Mouse (Mus musculus): ENCODE results near the gene Daw1. TPM values are rescaled to one million over a fixed set of nuclear protein-coding genes. Genes with fewer than 3 reads are reported as not detected.

The Daw1 gene
- polyA plus RNA-seq (2017; shearing (Covaris generic)) = not detected

GRCm38 (mm10) chr1:83159603-83160002, at the start of gene Daw1:
Daw1 (plus strand) TSS chr1:83159752.

GRCm38 (mm10) chr1:83116447-83117137, 43.0 kb upstream of the Daw1 start, which contains the start of gene Ccl20:
Ccl20 (plus strand) TSS chr1:83116766.

Other genes with a start within 250 kb of the Daw1 start
- gene A030005L19Rik, start 246.4 kb upstream of the Daw1 start, polyA plus RNA-seq (2017; shearing (Covaris generic)) = 1 to 10 TPM in 1 of 2 experiments, under 1 TPM in 1; 0.66 to 1.1 TPM
- not detected for gene A030014E15Rik, start 234.8 kb upstream of the Daw1 start, polyA plus RNA-seq (2017; shearing (Covaris generic))
- gene Gm6217, start 228.4 kb upstream of the Daw1 start, polyA plus RNA-seq (2017; shearing (Covaris generic)) = not detected
- gene A030003K21Rik, start 216.4 kb upstream of the Daw1 start, polyA plus RNA-seq (2017; shearing (Covaris generic)) = under 1 TPM in 1 of 2 experiments, not detected in 1; 0.21 TPM
- gene Gm7544, start 203.7 kb upstream of the Daw1 start, polyA plus RNA-seq (2017; shearing (Covaris generic)) = under 1 TPM in 1 of 2 experiments, not detected in 1; 0.21 TPM
- gene Gm47955, start 199.5 kb upstream of the Daw1 start, polyA plus RNA-seq (2017; shearing (Covaris generic)) = not detected
- under 1 TPM in 1 of 2 experiments, not detected in 1; 0.25 TPM for gene Gm47959, start 159.2 kb upstream of the Daw1 start, polyA plus RNA-seq (2017; shearing (Covaris generic))
- gene Slc19a3, start 121.3 kb upstream of the Daw1 start, polyA plus RNA-seq (2017; shearing (Covaris generic)) = not detected
- under 1 TPM in 1 of 2 experiments, not detected in 1; 0.25 TPM for gene Krtap28-10, start 117.3 kb upstream of the Daw1 start, polyA plus RNA-seq (2017; shearing (Covaris generic))
- not detected for gene Gm47969, start 114.8 kb upstream of the Daw1 start, polyA plus RNA-seq (2017; shearing (Covaris generic))
- not detected for gene A030005K14Rik, start 100.4 kb upstream of the Daw1 start, polyA plus RNA-seq (2017; shearing (Covaris generic))
- gene Krtap28-13, start 98.8 kb upstream of the Daw1 start, polyA plus RNA-seq (2017; shearing (Covaris generic)) = not detected
- gene Ccl20, start 43.0 kb upstream of the Daw1 start, polyA plus RNA-seq (2017; shearing (Covaris generic)) = 1 to 10 TPM in 1 of 2 experiments, not detected in 1; 1.8 TPM
- gene Sphkap, start 248.4 kb downstream of the Daw1 start, polyA plus RNA-seq (2017; shearing (Covaris generic)) = under 1 TPM in 1 of 2 experiments, not detected in 1; 0.44 TPM

All from activated CD4-positive, CD25-positive, alpha-beta regulatory T cell (primary cell).